Mouse (Mus musculus): ENCODE measurements at regions not wholly inside any gene's neighbourhood (a gene's known extent, or its start where the extent isn't known, plus 50 kb on each side); places are given as distances from the start of the nearest gene placed in this dataset.

- no peaks in the 10 kb centered on the region for H3K36me3 ChIP-seq (ENCODE audit: control insufficient read depth, insufficient read depth, low read length)
- WGBS = 80% methylated on average over 7 of the region's 7 CpGs
- no peak overlapping the region for H3K4me3 ChIP-seq (ENCODE audit: low read depth, low read length)
- no peak overlapping the region for H3K9ac ChIP-seq (ENCODE audit: low read depth, low read length)
- ATAC-seq = no peak
- H3K27ac ChIP-seq (ENCODE audit: low read length) = no peak overlapping the region
- no peaks in the 10 kb centered on the region for H3K9me3 ChIP-seq (replicated peaks; ENCODE audit: control insufficient read depth, low read length, poor library complexity, severe bottlenecking)
- no peaks in the 10 kb centered on the region for H3K27me3 ChIP-seq (ENCODE audit: control insufficient read depth, insufficient read depth, low read depth, low read length)
- H3K4me1 ChIP-seq (ENCODE audit: control insufficient read depth, insufficient read depth, low read length) = peaks cover 7% of the 10 kb centered on the region; the same call in 1 of the 2 replicates
- H3K4me2 ChIP-seq (ENCODE audit: low read length) = no peak overlapping the region
These were observed 78.0 kb upstream of the Sec14l1 start for GRCm38 (mm10) chr11:117036977-117037376.

GRCm38 (mm10) chr11:117038282-117039106 lies 76.5 kb upstream of the Sec14l1 start:
- ATAC-seq = 0 out of 2 replicates have a peak, but pooled peaks have one; percentile 23
- Histone ChIP-seq H3K27me3 (ENCODE audit: control insufficient read depth, insufficient read depth, low read depth, low read length) (no peaks in the 10 kb centered on the region), H3K4me1 (ENCODE audit: control insufficient read depth, insufficient read depth, low read length) (peaks cover 9% of the 10 kb centered on the region; the same call in 1 of the 2 replicates), H3K9ac (ENCODE audit: low read depth, low read length) (no peak overlapping the region), H3K36me3 (ENCODE audit: control insufficient read depth, insufficient read depth, low read length) (no peaks in the 10 kb centered on the region), H3K27ac (ENCODE audit: low read length) (no peak overlapping the region), H3K4me2 (ENCODE audit: low read length) (no peak overlapping the region), H3K9me3 (replicated peaks; ENCODE audit: control insufficient read depth, low read length, poor library complexity, severe bottlenecking) (no peaks in the 10 kb centered on the region), H3K4me3 (ENCODE audit: low read depth, low read length) (no peak overlapping the region)
- 39% methylated on average over 20 of the region's 20 CpGs for WGBS

GRCm38 (mm10) chr11:117040829-117041228 lies 74.1 kb upstream of the Sec14l1 start:
- H3K36me3 ChIP-seq (ENCODE audit: control insufficient read depth, insufficient read depth, low read length) = no peaks in the 10 kb centered on the region
- H3K9ac ChIP-seq (ENCODE audit: low read depth, low read length) = no peak overlapping the region
- no peak overlapping the region for H3K27ac ChIP-seq (ENCODE audit: low read length)
- H3K4me1 ChIP-seq (ENCODE audit: control insufficient read depth, insufficient read depth, low read length) = peaks cover 9% of the 10 kb centered on the region; the same call in 1 of the 2 replicates
- H3K9me3 ChIP-seq (replicated peaks; ENCODE audit: control insufficient read depth, low read length, poor library complexity, severe bottlenecking) = no peaks in the 10 kb centered on the region
- ATAC-seq = no peak
- no peak overlapping the region for H3K4me2 ChIP-seq (ENCODE audit: low read length)
- no peak overlapping the region for H3K4me3 ChIP-seq (ENCODE audit: low read depth, low read length)
- WGBS = 16% methylated on average over 4 of the region's 4 CpGs
- no peaks in the 10 kb centered on the region for H3K27me3 ChIP-seq (ENCODE audit: control insufficient read depth, insufficient read depth, low read depth, low read length)

GRCm38 (mm10) chr11:117042336-117042735 lies 72.6 kb upstream of the Sec14l1 start:
- peaks cover 12% of the 10 kb centered on the region; the same call in 1 of the 2 replicates for H3K4me1 ChIP-seq (ENCODE audit: control insufficient read depth, insufficient read depth, low read length)
- H3K9ac ChIP-seq (ENCODE audit: low read depth, low read length) = 0 out of 2 replicates have a peak overlapping the region, but pooled peaks have one; percentile 34
- no peaks in the 10 kb centered on the region for H3K27me3 ChIP-seq (ENCODE audit: control insufficient read depth, insufficient read depth, low read depth, low read length)
- H3K4me3 ChIP-seq (ENCODE audit: low read depth, low read length) = no peak overlapping the region
- WGBS = 57% methylated on average over 5 of the region's 5 CpGs
- no peak for ATAC-seq
- no peaks in the 10 kb centered on the region for H3K9me3 ChIP-seq (replicated peaks; ENCODE audit: control insufficient read depth, low read length, poor library complexity, severe bottlenecking)
- no peak overlapping the region for H3K27ac ChIP-seq (ENCODE audit: low read length)
- H3K36me3 ChIP-seq (ENCODE audit: control insufficient read depth, insufficient read depth, low read length) = no peaks in the 10 kb centered on the region
- H3K4me2 ChIP-seq (ENCODE audit: low read length) = no peak overlapping the region

GRCm38 (mm10) chr11:117043524-117043923 lies 71.4 kb upstream of the Sec14l1 start:
- Histone ChIP-seq H3K27me3 (ENCODE audit: control insufficient read depth, insufficient read depth, low read depth, low read length) (no peaks in the 10 kb centered on the region), H3K9ac (ENCODE audit: low read depth, low read length) (peak overlapping the region; percentile 38; the same call in 1 of the 2 replicates), H3K4me1 (ENCODE audit: control insufficient read depth, insufficient read depth, low read length) (peaks cover 16% of the 10 kb centered on the region; the same call in 1 of the 2 replicates), H3K36me3 (ENCODE audit: control insufficient read depth, insufficient read depth, low read length) (no peaks in the 10 kb centered on the region), H3K4me3 (ENCODE audit: low read depth, low read length) (no peak overlapping the region), H3K4me2 (ENCODE audit: low read length) (no peak overlapping the region), H3K9me3 (replicated peaks; ENCODE audit: control insufficient read depth, low read length, poor library complexity, severe bottlenecking) (no peaks in the 10 kb centered on the region), H3K27ac (ENCODE audit: low read length) (0 out of 2 replicates have a peak overlapping the region, but pooled peaks have one; percentile 11)
- 8% methylated on average over 8 of the region's 8 CpGs for WGBS
- ATAC-seq = no peak

- Histone ChIP-seq H3K27me3 (ENCODE audit: control insufficient read depth, insufficient read depth, low read depth, low read length) (no peaks in the 10 kb centered on the region), H3K4me3 (ENCODE audit: low read depth, low read length) (no peak overlapping the region), H3K27ac (ENCODE audit: low read length) (no peak overlapping the region), H3K9me3 (replicated peaks; ENCODE audit: control insufficient read depth, low read length, poor library complexity, severe bottlenecking) (no peaks in the 10 kb centered on the region), H3K9ac (ENCODE audit: low read depth, low read length) (no peak overlapping the region), H3K4me1 (ENCODE audit: control insufficient read depth, insufficient read depth, low read length) (peaks cover 16% of the 10 kb centered on the region; the same call in 1 of the 2 replicates), H3K4me2 (ENCODE audit: low read length) (no peak overlapping the region), H3K36me3 (ENCODE audit: control insufficient read depth, insufficient read depth, low read length) (no peaks in the 10 kb centered on the region)
- WGBS = 83% methylated on average over 1 of the region's 1 CpGs
- no peak for ATAC-seq
These were observed 70.2 kb upstream of the Sec14l1 start for GRCm38 (mm10) chr11:117044731-117045130.

- Histone ChIP-seq H3K9me3 (replicated peaks; ENCODE audit: control insufficient read depth, low read length, poor library complexity, severe bottlenecking) (no peaks in the 10 kb centered on the region), H3K27ac (ENCODE audit: low read length) (peak overlapping the region; percentile 17; the same call in 1 of the 2 replicates), H3K4me2 (ENCODE audit: low read length) (no peak overlapping the region), H3K4me1 (ENCODE audit: control insufficient read depth, insufficient read depth, low read length) (peaks cover 13% of the 10 kb centered on the region; the same call in 1 of the 2 replicates), H3K36me3 (ENCODE audit: control insufficient read depth, insufficient read depth, low read length) (no peaks in the 10 kb centered on the region), H3K27me3 (ENCODE audit: control insufficient read depth, insufficient read depth, low read depth, low read length) (no peaks in the 10 kb centered on the region), H3K9ac (ENCODE audit: low read depth, low read length) (0 out of 2 replicates have a peak overlapping the region, but pooled peaks have one; percentile 1), H3K4me3 (ENCODE audit: low read depth, low read length) (no peak overlapping the region)
- WGBS = 94% methylated on average over 5 of the region's 5 CpGs
- no peak for ATAC-seq
These were observed 68.3 kb upstream of the Sec14l1 start for GRCm38 (mm10) chr11:117046636-117047035.

- 12% methylated on average over 22 of the region's 22 CpGs for WGBS
- H3K9me3 ChIP-seq (replicated peaks; ENCODE audit: control insufficient read depth, low read length, poor library complexity, severe bottlenecking) = no peaks in the 10 kb centered on the region
These were observed 67.6 kb upstream of the Sec14l1 start for GRCm38 (mm10) chr11:117047172-117047950.

More at GRCm38 (mm10) chr11:117047172-117047950, 67.6 kb upstream of the Sec14l1 start:
- ATAC-seq = no peak
- H3K36me3 ChIP-seq (ENCODE audit: control insufficient read depth, insufficient read depth, low read length) = no peaks in the 10 kb centered on the region
- H3K4me2 ChIP-seq (ENCODE audit: low read length) = peak overlapping the region; percentile 13
- H3K4me1 ChIP-seq (ENCODE audit: control insufficient read depth, insufficient read depth, low read length) = peaks cover 13% of the 10 kb centered on the region; the same call in 1 of the 2 replicates
- peak overlapping the region; percentile 12; the same call in 1 of the 2 replicates for H3K9ac ChIP-seq (ENCODE audit: low read depth, low read length)
- no peak overlapping the region for H3K4me3 ChIP-seq (ENCODE audit: low read depth, low read length)
- peak overlapping the region; percentile 17 for H3K27ac ChIP-seq (ENCODE audit: low read length)
- H3K27me3 ChIP-seq (ENCODE audit: control insufficient read depth, insufficient read depth, low read depth, low read length) = no peaks in the 10 kb centered on the region
